27 mouse cellular contexts compared by ENCODE assay signal in the genomic region with DNA sequence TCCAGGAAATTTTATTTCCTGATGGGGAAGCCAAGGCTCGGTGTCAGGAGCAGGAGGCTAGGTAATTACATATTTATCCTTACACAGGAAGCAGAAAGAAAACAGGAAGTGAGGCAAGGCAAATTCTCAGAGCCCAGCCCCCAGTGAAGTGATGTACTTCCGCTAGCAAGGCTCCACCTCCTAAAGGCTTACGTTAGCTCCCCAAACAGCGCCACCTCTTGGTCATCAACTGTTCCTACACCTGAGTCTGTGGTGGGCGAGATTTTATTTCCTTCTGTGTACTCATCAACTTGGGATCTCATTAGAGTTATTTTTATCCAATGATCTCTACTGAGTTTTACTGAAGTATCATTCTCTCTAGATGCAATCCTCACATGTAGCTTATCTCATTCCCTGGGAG.
DNase-seq lines count a peak whose midpoint lies in the region; ATAC-seq and TF ChIP-seq lines count a peak whose summit lies in the region.
"Had no signal": no experiment of that assay in that cellular context is flagged by ENCODE, and none has a peak within 500 bp of the region (broad histone marks: within the 10 kb centered on the region; RNA-seq: fewer than 3 reads in every experiment).

No protein-coding gene starts in this region.

- no peak overlapping the region for H3K9ac ChIP-seq in neural tube, embryonic 15.5 days (replicated peaks)
- H3K9ac ChIP-seq: embryonic facial prominence, embryonic 13.5 days; forebrain, embryonic 12.5 days; hindbrain, embryonic 15.5 days; limb, embryonic 15.5 days had no signal

- no peaks in the 10 kb centered on the region for H3K4me1 ChIP-seq in testis, adult 2 months (ENCODE audit: control insufficient read depth, insufficient read depth, low read length)
- peaks cover 5% of the 10 kb centered on the region; the same call in 1 of the 2 replicates for H3K4me1 ChIP-seq in neural tube, embryonic 15.5 days
- H3K4me1 ChIP-seq: embryonic facial prominence, embryonic 13.5 days; limb, embryonic 15.5 days had no signal

- H3K36me3 ChIP-seq in testis, adult 2 months (ENCODE audit: control insufficient read depth, insufficient read depth, low read length), result no peaks in the 10 kb centered on the region
- no peaks in the 10 kb centered on the region for H3K36me3 ChIP-seq in neural tube, embryonic 15.5 days
- H3K36me3 ChIP-seq: embryonic facial prominence, embryonic 13.5 days; forebrain, embryonic 12.5 days; hindbrain, embryonic 15.5 days; limb, embryonic 15.5 days; midbrain, embryonic 10.5 days had no signal

- H3K27me3 ChIP-seq in testis, adult 2 months (ENCODE audit: control insufficient read depth, insufficient read depth, low read length), result no peaks in the 10 kb centered on the region
- no peaks in the 10 kb centered on the region for H3K27me3 ChIP-seq in Patski
- no peaks in the 10 kb centered on the region for H3K27me3 ChIP-seq in neural tube, embryonic 15.5 days (replicated peaks)
- H3K27me3 ChIP-seq: embryonic facial prominence, embryonic 13.5 days; forebrain, embryonic 12.5 days; hindbrain, embryonic 15.5 days; limb, embryonic 15.5 days had no signal

- no peak overlapping the region for H3K27ac ChIP-seq in layer of hippocampus, adult 2 months
- no peak overlapping the region for H3K27ac ChIP-seq in testis, adult 2 months (ENCODE audit: control insufficient read depth, insufficient read depth, low read depth, low read length)
- H3K27ac ChIP-seq in neural tube, embryonic 15.5 days (replicated peaks), result no peak overlapping the region
- H3K27ac ChIP-seq: embryonic facial prominence, embryonic 13.5 days; forebrain, embryonic 12.5 days; hindbrain, embryonic 15.5 days; limb, embryonic 15.5 days had no signal

- no peaks in the 10 kb centered on the region for H3K9me3 ChIP-seq in neural tube, embryonic 15.5 days (replicated peaks)
- H3K9me3 ChIP-seq: embryonic facial prominence, embryonic 13.5 days; forebrain, embryonic 12.5 days; hindbrain, embryonic 15.5 days; limb, embryonic 15.5 days; midbrain, embryonic 10.5 days had no signal

- no peak for TF ChIP-seq POLR2A in testis, adult 2 months (IDR thresholded peaks at IDR 0.05; ENCODE audit: control insufficient read depth, low read depth, low read length)

- WGBS in neural tube, embryonic 15.5 days, result 88% methylated on average over 5 of the region's 5 CpGs

- TF ChIP-seq CTCF in layer of hippocampus, adult 2 months (conservative IDR thresholded peaks at IDR 0.05), result peak; percentile 54
- peak; percentile 86; the same call in 1 of the 2 replicates for TF ChIP-seq CTCF in testis, adult 2 months (IDR thresholded peaks at IDR 0.05; ENCODE audit: control insufficient read depth, insufficient read depth, insufficient replicate concordance, low read depth, low read length)
- peak; percentile 29 for TF ChIP-seq CTCF in Patski (IDR thresholded peaks at IDR 0.05)

- no peak for ATAC-seq in Patski
- ATAC-seq in inflammation-experienced regulatory T-cells, adult 6 months, result no peak
- no peak for ATAC-seq in neural tube, embryonic 15.5 days (ENCODE audit: low FRiP score)
- ATAC-seq: intestine, embryonic 16.5 days; lung, postnatal 0 days had no signal

- DNase-seq in layer of hippocampus, adult 2 months (ENCODE audit: low spot score in 2 of 2), result no peak
- no peak for DNase-seq in layer of hippocampus, adult 9-11 months
- DNase-seq in testis, postnatal 10 days (ENCODE audit: low spot score), result no peak
- DNase-seq in Patski (ENCODE audit: low read depth, low spot score), result no peak
- DNase-seq: adrenal gland, postnatal 10 days; cerebellum, adult 8-10 months; cerebellum, postnatal 36 days; embryo, embryonic 11 days; heart, adult 18-20 months; kidney, adult 9 months; kidney, postnatal 36 days; left cerebral cortex, postnatal 4 days; right cerebral cortex, postnatal 14 days; spleen, adult 18-20 months; thymus, adult 18-20 months; thymus, postnatal 36 days had no signal

- in situ Hi-C loops in Patski (cut with MboI; ENCODE audit: low pct_unique_long_range_greater_than_20kb), result no loop called here

- CTCF ChIA-PET in Patski (lab: Charles Lee), result no interaction called here

- no peak overlapping the region for H3K4me2 ChIP-seq in neural tube, embryonic 15.5 days
- H3K4me2 ChIP-seq: embryonic facial prominence, embryonic 13.5 days; forebrain, embryonic 12.5 days; hindbrain, embryonic 15.5 days; limb, embryonic 15.5 days had no signal

- POLR2A ChIA-PET in Patski (lab: Charles Lee), result no interaction called here

- no peak overlapping the region for H3K4me3 ChIP-seq in layer of hippocampus, adult 2 months
- H3K4me3 ChIP-seq in testis, adult 2 months (ENCODE audit: control insufficient read depth, low read depth, low read length), result no peak overlapping the region; the same call in 1 of the 2 replicates
- H3K4me3 ChIP-seq in neural tube, embryonic 15.5 days (replicated peaks), result no peak overlapping the region
- H3K4me3 ChIP-seq: embryonic facial prominence, embryonic 13.5 days; erythroblast, embryonic 14.5 days; forebrain, embryonic 12.5 days; hindbrain, embryonic 15.5 days; limb, embryonic 15.5 days; midbrain, embryonic 10.5 days had no signal

Comparison
In these comparisons a context has a peak if more than half of its experiments do, and no peak if none do; other contexts are left out.
1. CTCF ChIP-seq: peak in every context shown above with its lines; median percentile 86 in testis, adult 2 months; 54 in layer of hippocampus, adult 2 months; 29 in Patski.